15 mouse cellular contexts compared by ENCODE assay signal in the genomic region with DNA sequence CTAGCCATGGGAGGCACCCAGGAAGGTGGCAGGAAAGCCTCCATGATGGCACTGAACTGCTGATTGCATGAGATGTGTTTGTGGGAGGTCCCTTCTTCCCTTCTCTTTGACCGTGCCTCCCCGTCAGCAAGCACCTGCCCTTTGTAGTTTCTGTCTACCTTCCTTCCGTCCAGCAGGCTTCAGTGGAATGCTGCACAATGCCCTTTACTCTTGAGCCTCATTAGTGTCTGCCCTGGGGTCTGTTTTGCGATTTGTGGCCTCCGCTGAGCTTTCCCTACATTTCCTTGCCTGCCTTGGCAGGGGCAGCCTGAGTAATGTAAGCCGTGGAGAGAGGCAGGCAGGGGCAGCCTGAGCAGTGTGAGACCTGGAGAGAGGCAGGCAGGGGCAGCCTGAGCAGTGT. TPM values are rescaled to one million over a fixed set of nuclear protein-coding genes. Genes with fewer than 3 reads are reported as not detected.
"Had no signal": no experiment of that assay in that cellular context is flagged by ENCODE, and none has a peak within 500 bp of the region (broad histone marks: within the 10 kb centered on the region; RNA-seq: fewer than 3 reads in every experiment).

No protein-coding gene starts in this region.

- H3K4me3 ChIP-seq: limb, embryonic 12.5 days; liver, embryonic 13.5 days; lung, embryonic 15.5 days; megakaryocyte, embryonic 14.5 days; neural tube, embryonic 12.5 days had no signal

- H3K27me3 ChIP-seq: limb, embryonic 12.5 days; liver, embryonic 13.5 days; lung, embryonic 15.5 days; megakaryocyte, embryonic 14.5 days; neural tube, embryonic 12.5 days had no signal

- H3K9me3 ChIP-seq: limb, embryonic 12.5 days; liver, embryonic 13.5 days; lung, embryonic 15.5 days; megakaryocyte, embryonic 14.5 days; neural tube, embryonic 12.5 days had no signal

- DNase-seq: liver; liver, embryonic 13.5 days; liver, postnatal 0 days; lung, postnatal 14 days; midbrain, embryonic 14.5 days; spleen, adult 18-20 months; thymus, adult 18-20 months; thymus, postnatal 14 days had no signal

RNA-seq across cellular contexts. Expression of a gene that starts 6.2 kb away (rescaled TPM):
- total RNA-seq: monocyte, adult 5-6 weeks; neutrophil, adult 5-6 weeks had no signal
- polyA plus RNA-seq: macrophage had no signal
